Mouse (Mus musculus): ENCODE measurements around the gene Ipcef1.

DNA sequence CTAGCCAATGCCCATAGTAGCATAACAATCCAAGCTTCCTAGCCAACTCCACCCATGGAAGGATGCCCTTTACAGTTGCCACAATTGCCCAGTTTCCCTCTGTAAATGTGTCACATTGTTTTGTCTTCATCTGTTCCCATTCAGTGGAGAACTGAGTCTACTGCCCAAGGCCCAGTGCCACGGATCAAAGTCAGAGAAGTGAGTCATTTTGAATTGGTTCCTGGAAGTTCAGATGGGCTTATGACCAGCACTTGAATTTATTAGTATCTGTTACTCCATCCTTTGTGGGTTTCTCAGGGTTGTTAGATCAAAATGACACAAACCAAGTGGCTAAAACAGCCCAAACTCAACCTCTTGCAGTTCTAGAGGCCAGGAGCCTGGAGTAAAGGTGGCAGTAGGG, 5.3 kb upstream of the Ipcef1 start:
- no peak for TF ChIP-seq CTCF (IDR thresholded peaks at IDR 0.05; ENCODE audit: low read depth)
- no peak for TF ChIP-seq EP300 (IDR thresholded peaks at IDR 0.05; ENCODE audit: low read depth)
